Mouse (Mus musculus): ENCODE results near the gene Btd. TPM values are rescaled to one million over a fixed set of nuclear protein-coding genes. Genes with fewer than 3 reads are reported as not detected.

The Btd gene
- total RNA-seq, 2 experiments from 2014 or later = 16.9 to 19.1 TPM

DNA sequence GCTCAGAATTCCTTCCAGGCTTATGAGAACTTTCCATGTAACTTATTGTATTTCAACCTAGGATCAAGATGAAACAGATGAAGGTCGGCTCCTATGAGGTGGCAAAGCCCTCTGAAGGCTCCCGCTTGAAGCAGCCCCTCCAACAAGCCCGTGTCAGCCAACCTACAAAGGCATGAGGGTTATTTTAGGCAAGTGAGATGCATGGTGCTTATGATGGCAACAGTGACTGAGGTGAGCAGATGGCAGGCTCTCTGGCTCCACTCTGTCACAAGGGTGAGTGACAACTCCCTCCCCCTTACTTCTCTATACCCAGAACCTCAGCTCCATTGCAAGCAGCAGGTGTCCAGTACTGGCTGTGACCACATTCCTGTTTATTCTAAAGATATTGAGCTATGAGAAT lies 56.5 kb downstream of the Btd start:
- no peak for DNase-seq (ENCODE audit: low spot score in 2 of 2)

DNA sequence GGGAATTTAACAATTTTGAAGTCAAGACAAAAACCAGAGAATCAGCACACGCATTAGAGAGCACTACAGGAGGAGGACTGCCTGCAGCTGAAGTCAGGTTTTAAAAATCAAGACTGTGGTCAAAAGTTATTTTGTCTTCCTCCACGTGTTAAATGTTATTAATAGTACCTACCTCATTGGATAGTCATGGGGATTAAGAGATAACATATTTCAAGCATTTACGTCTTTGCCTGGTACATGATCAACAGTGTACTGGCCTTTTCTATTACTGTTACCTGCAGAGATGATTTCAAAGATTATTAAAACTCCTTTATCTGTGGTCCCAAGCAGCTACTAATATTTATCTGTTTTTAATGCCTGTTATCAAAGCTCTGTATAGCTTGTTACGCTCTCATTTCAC lies 56.9 kb downstream of the Btd start:
- DNase-seq (ENCODE audit: low spot score in 2 of 2) = no peak

DNA sequence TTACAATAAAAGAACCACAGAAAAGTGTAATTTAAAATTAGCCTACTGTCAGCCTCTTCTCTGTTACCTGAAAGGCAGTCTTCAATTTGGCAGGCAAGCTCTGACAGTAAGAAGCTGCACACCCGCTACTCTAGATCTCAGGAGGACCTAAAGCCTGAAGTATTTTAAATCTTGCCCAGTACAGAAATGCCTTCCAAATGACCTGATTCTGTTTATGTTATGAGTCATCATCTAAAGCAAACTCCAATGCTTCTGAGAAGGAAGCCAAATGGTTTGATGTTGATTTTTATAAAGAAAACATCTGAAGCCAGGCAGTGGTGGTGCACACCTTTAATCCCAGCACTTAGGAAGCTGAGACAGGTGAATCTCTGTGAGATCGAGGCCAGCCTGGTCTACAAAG lies 59.5 kb downstream of the Btd start:
- no peak for DNase-seq (ENCODE audit: low spot score in 2 of 2)

DNA sequence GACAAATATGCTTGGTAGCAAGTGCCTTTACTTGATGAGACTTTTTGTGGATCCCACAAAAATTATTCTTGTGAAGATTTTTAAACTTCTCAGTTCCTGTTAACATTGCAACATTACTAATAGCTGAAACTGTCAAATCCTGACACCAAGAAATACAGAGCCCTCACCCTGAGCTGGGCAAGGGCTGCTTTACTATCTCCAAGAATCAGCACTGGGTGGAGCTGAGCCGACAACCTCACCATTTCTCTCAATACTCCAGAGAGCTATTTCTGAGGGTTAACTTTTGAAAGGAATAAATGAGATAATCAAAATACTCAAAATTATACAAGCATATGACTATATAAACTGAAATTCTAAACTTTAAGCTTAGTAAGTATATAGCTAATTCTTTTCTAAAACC lies 68.5 kb downstream of the Btd start:
- no peak for DNase-seq (ENCODE audit: low spot score in 2 of 2)

DNA sequence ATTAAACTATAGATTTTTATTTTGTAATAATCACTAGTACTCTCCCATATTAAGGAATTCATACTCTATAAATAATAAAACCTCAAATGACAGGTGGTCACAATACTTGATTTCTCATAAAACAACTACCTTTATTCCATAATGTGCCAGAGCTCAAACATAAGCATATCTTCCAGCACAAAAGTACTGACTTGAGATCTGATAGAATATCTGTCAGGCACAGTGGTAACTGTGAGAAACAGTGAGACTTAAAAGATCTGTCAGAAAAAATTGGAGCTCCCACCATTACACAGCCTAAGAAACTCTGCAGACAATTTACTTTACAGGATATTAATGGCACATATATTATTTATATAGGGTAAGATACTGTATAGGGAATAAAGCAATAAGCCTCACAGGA lies 74.8 kb downstream of the Btd start:
- no peak for DNase-seq (ENCODE audit: low spot score in 2 of 2)

DNA sequence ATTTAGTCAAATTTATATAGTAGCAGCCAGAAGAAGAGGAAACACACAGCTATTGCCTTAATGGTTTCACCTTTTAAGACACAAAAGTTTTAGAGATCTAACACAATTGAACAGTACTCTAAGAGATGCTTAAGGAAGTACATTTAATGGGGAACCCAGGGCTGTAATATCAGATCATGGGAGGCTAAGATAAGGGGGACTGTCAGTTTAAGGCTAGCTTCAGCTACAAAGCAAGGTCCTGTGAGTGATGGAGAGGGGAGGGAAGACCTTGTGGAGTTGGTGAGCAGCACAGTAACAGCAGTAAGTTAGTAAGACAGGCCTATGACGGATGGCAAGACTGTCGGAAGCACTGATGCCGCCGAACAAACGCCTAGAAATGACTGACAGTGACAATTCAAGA lies 76.5 kb downstream of the Btd start:
- DNase-seq (ENCODE audit: low spot score in 2 of 2) = no peak

Other genes with a start within 250 kb of the Btd start
- gene Sh3bp5, start 204.9 kb upstream of the Btd start, total RNA-seq (2021) = 10 to 100 TPM; 79.8 to 93.9 TPM
- 10 to 100 TPM; 23.3 to 24.2 TPM for gene Eaf1, start 146.6 kb upstream of the Btd start, total RNA-seq (2021)
- 10 to 100 TPM; 23.2 to 23.6 TPM for gene Mettl6, start 146.0 kb upstream of the Btd start, total RNA-seq (2021)
- 10 to 100 TPM; 10.4 to 15.2 TPM for gene Colq, start 49.7 kb upstream of the Btd start, total RNA-seq (2021)
- gene Gm49387, start 150 bp upstream of the Btd start, total RNA-seq (2021) = not detected
- gene Hacl1, start 258 bp downstream of the Btd start, total RNA-seq (2021) = 10 to 100 TPM; 15.0 to 15.4 TPM
- gene Ankrd28, start 189.6 kb downstream of the Btd start, total RNA-seq (2021) = 10 to 100 TPM; 45.0 to 51.1 TPM

All from gastrocnemius, postnatal 4 days (tissue).